Mouse (Mus musculus): ENCODE data around the gene Tcerg1l. TPM values are rescaled to one million over a fixed set of nuclear protein-coding genes. Genes with fewer than 3 reads are reported as not detected.

Gene Tcerg1l
- polyA plus RNA-seq, 1 experiment from 2014 or later: 6.5 TPM

GRCm38 (mm10) chr7:138337946-138338345 lies 59.6 kb downstream of the Tcerg1l start:
- no peaks in the 10 kb centered on the region for H3K9me3 ChIP-seq (ENCODE audit: control insufficient read depth, low read length)
- no peak overlapping the region for H3K9ac ChIP-seq (ENCODE audit: low read length)
- no peak overlapping the region for H3K4me3 ChIP-seq (ENCODE audit: low read depth, low read length)
- ATAC-seq (ENCODE audit: insufficient read depth, low FRiP score, low TSS enrichment): no peak
- H3K27ac ChIP-seq (ENCODE audit: low read depth, low read length): no peak overlapping the region
- H3K27me3 ChIP-seq (ENCODE audit: control insufficient read depth, insufficient read depth, low read length): no peaks in the 10 kb centered on the region
- no peaks in the 10 kb centered on the region for H3K4me1 ChIP-seq (ENCODE audit: control insufficient read depth, insufficient read depth, low read length)
- 34% methylated on average over 5 of the region's 5 CpGs for WGBS
- no peak for DNase-seq (ENCODE audit: low spot score)
- H3K36me3 ChIP-seq (ENCODE audit: control insufficient read depth, insufficient read depth, low read length): no peaks in the 10 kb centered on the region
- no peak overlapping the region for H3K4me2 ChIP-seq (ENCODE audit: low read depth)

GRCm38 (mm10) chr7:138332504-138333168 lies 64.9 kb downstream of the Tcerg1l start:
- H3K4me3 ChIP-seq (ENCODE audit: low read depth, low read length): no peak overlapping the region
- no peaks in the 10 kb centered on the region for H3K27me3 ChIP-seq (ENCODE audit: control insufficient read depth, insufficient read depth, low read length)
- H3K4me2 ChIP-seq (ENCODE audit: low read depth): no peak overlapping the region
- no peak overlapping the region for H3K9ac ChIP-seq (ENCODE audit: low read length)
- ATAC-seq (ENCODE audit: insufficient read depth, low FRiP score, low TSS enrichment) (no peak), DNase-seq (ENCODE audit: low spot score) (no peak)
- no peak overlapping the region for H3K27ac ChIP-seq (ENCODE audit: low read depth, low read length)
- H3K36me3 ChIP-seq (ENCODE audit: control insufficient read depth, insufficient read depth, low read length): no peaks in the 10 kb centered on the region
- no peaks in the 10 kb centered on the region for H3K9me3 ChIP-seq (ENCODE audit: control insufficient read depth, low read length)
- no peaks in the 10 kb centered on the region for H3K4me1 ChIP-seq (ENCODE audit: control insufficient read depth, insufficient read depth, low read length)
- WGBS: 92% methylated on average over 4 of the region's 4 CpGs

- ATAC-seq (ENCODE audit: insufficient read depth, low FRiP score, low TSS enrichment) (no peak), DNase-seq (ENCODE audit: low spot score) (no peak)
- H3K9me3 ChIP-seq (ENCODE audit: control insufficient read depth, low read length): no peaks in the 10 kb centered on the region
- H3K9ac ChIP-seq (ENCODE audit: low read length): no peak overlapping the region
- H3K4me3 ChIP-seq (ENCODE audit: low read depth, low read length): no peak overlapping the region
- no peaks in the 10 kb centered on the region for H3K27me3 ChIP-seq (ENCODE audit: control insufficient read depth, insufficient read depth, low read length)
- H3K36me3 ChIP-seq (ENCODE audit: control insufficient read depth, insufficient read depth, low read length): no peaks in the 10 kb centered on the region
- peaks cover 5% of the 10 kb centered on the region for H3K4me1 ChIP-seq (ENCODE audit: control insufficient read depth, insufficient read depth, low read length)
- 83% methylated on average over 3 of the region's 3 CpGs for whole genome bisulfite sequencing
- no peak overlapping the region for H3K4me2 ChIP-seq (ENCODE audit: low read depth)
- no peak overlapping the region for H3K27ac ChIP-seq (ENCODE audit: low read depth, low read length)
Measured at GRCm38 (mm10) chr7:138331266-138331665, 66.3 kb downstream of the Tcerg1l start.

GRCm38 (mm10) chr7:138328637-138329036 lies 68.9 kb downstream of the Tcerg1l start:
- DNase-seq (ENCODE audit: low spot score) (no peak), ATAC-seq (ENCODE audit: insufficient read depth, low FRiP score, low TSS enrichment) (no peak)
- no peak overlapping the region for H3K9ac ChIP-seq (ENCODE audit: low read length)
- WGBS: 72% methylated on average over 6 of the region's 6 CpGs
- no peaks in the 10 kb centered on the region for H3K27me3 ChIP-seq (ENCODE audit: control insufficient read depth, insufficient read depth, low read length)
- H3K9me3 ChIP-seq (ENCODE audit: control insufficient read depth, low read length): no peaks in the 10 kb centered on the region
- no peak overlapping the region for H3K27ac ChIP-seq (ENCODE audit: low read depth, low read length)
- no peaks in the 10 kb centered on the region for H3K36me3 ChIP-seq (ENCODE audit: control insufficient read depth, insufficient read depth, low read length)
- H3K4me1 ChIP-seq (ENCODE audit: control insufficient read depth, insufficient read depth, low read length): peaks cover 9% of the 10 kb centered on the region
- no peak overlapping the region for H3K4me3 ChIP-seq (ENCODE audit: low read depth, low read length)
- H3K4me2 ChIP-seq (ENCODE audit: low read depth): no peak overlapping the region

GRCm38 (mm10) chr7:138326760-138327159 lies 70.8 kb downstream of the Tcerg1l start:
- 9% methylated on average over 3 of the region's 3 CpGs for WGBS
- no peak overlapping the region for H3K9ac ChIP-seq (ENCODE audit: low read length)
- H3K4me1 ChIP-seq (ENCODE audit: control insufficient read depth, insufficient read depth, low read length): peaks cover 9% of the 10 kb centered on the region
- no peaks in the 10 kb centered on the region for H3K9me3 ChIP-seq (ENCODE audit: control insufficient read depth, low read length)
- no peaks in the 10 kb centered on the region for H3K36me3 ChIP-seq (ENCODE audit: control insufficient read depth, insufficient read depth, low read length)
- DNase-seq (ENCODE audit: low spot score): peak; percentile 45
- H3K27me3 ChIP-seq (ENCODE audit: control insufficient read depth, insufficient read depth, low read length): no peaks in the 10 kb centered on the region
- H3K4me2 ChIP-seq (ENCODE audit: low read depth): no peak overlapping the region
- H3K4me3 ChIP-seq (ENCODE audit: low read depth, low read length): no peak overlapping the region
- ATAC-seq (ENCODE audit: insufficient read depth, low FRiP score, low TSS enrichment): no peak
- H3K27ac ChIP-seq (ENCODE audit: low read depth, low read length): no peak overlapping the region

GRCm38 (mm10) chr7:138313733-138314132 lies 83.8 kb downstream of the Tcerg1l start:
- Histone ChIP-seq H3K27me3 (ENCODE audit: control insufficient read depth, insufficient read depth, low read length) (no peaks in the 10 kb centered on the region), H3K36me3 (ENCODE audit: control insufficient read depth, insufficient read depth, low read length) (no peaks in the 10 kb centered on the region), H3K9ac (ENCODE audit: low read length) (no peak overlapping the region), H3K4me3 (ENCODE audit: low read depth, low read length) (no peak overlapping the region), H3K4me1 (ENCODE audit: control insufficient read depth, insufficient read depth, low read length) (no peaks in the 10 kb centered on the region), H3K9me3 (ENCODE audit: control insufficient read depth, low read length) (no peaks in the 10 kb centered on the region), H3K4me2 (ENCODE audit: low read depth) (no peak overlapping the region), H3K27ac (ENCODE audit: low read depth, low read length) (no peak overlapping the region)
- WGBS: 100% methylated on average over 1 of the region's 1 CpGs
- DNase-seq (ENCODE audit: low spot score) (no peak), ATAC-seq (ENCODE audit: insufficient read depth, low FRiP score, low TSS enrichment) (no peak)

GRCm38 (mm10) chr7:138306126-138306525 lies 91.4 kb downstream of the Tcerg1l start:
- WGBS: 67% methylated on average over 3 of the region's 3 CpGs
- Histone ChIP-seq H3K4me2 (ENCODE audit: low read depth) (no peak overlapping the region), H3K4me3 (ENCODE audit: low read depth, low read length) (no peak overlapping the region), H3K9me3 (ENCODE audit: control insufficient read depth, low read length) (no peaks in the 10 kb centered on the region), H3K27ac (ENCODE audit: low read depth, low read length) (no peak overlapping the region), H3K36me3 (ENCODE audit: control insufficient read depth, insufficient read depth, low read length) (no peaks in the 10 kb centered on the region), H3K27me3 (ENCODE audit: control insufficient read depth, insufficient read depth, low read length) (no peaks in the 10 kb centered on the region), H3K4me1 (ENCODE audit: control insufficient read depth, insufficient read depth, low read length) (no peaks in the 10 kb centered on the region), H3K9ac (ENCODE audit: low read length) (no peak overlapping the region)
- ATAC-seq (ENCODE audit: insufficient read depth, low FRiP score, low TSS enrichment) (no peak), DNase-seq (ENCODE audit: low spot score) (no peak)

GRCm38 (mm10) chr7:138284790-138285189 lies 112.7 kb downstream of the Tcerg1l start:
- Histone ChIP-seq H3K27me3 (ENCODE audit: control insufficient read depth, insufficient read depth, low read length) (no peaks in the 10 kb centered on the region), H3K9me3 (ENCODE audit: control insufficient read depth, low read length) (no peaks in the 10 kb centered on the region), H3K4me1 (ENCODE audit: control insufficient read depth, insufficient read depth, low read length) (no peaks in the 10 kb centered on the region), H3K4me3 (ENCODE audit: low read depth, low read length) (no peak overlapping the region), H3K36me3 (ENCODE audit: control insufficient read depth, insufficient read depth, low read length) (no peaks in the 10 kb centered on the region), H3K27ac (ENCODE audit: low read depth, low read length) (no peak overlapping the region), H3K9ac (ENCODE audit: low read length) (no peak overlapping the region), H3K4me2 (ENCODE audit: low read depth) (no peak overlapping the region)
- ATAC-seq (ENCODE audit: insufficient read depth, low FRiP score, low TSS enrichment) (no peak), DNase-seq (ENCODE audit: low spot score) (no peak)
- WGBS: 88% methylated on average over 5 of the region's 5 CpGs

GRCm38 (mm10) chr7:138275263-138275662 lies 122.3 kb downstream of the Tcerg1l start:
- Histone ChIP-seq H3K9ac (ENCODE audit: low read length) (no peak overlapping the region), H3K27ac (ENCODE audit: low read depth, low read length) (no peak overlapping the region), H3K4me3 (ENCODE audit: low read depth, low read length) (no peak overlapping the region), H3K27me3 (ENCODE audit: control insufficient read depth, insufficient read depth, low read length) (no peaks in the 10 kb centered on the region), H3K9me3 (ENCODE audit: control insufficient read depth, low read length) (no peaks in the 10 kb centered on the region), H3K4me2 (ENCODE audit: low read depth) (no peak overlapping the region), H3K36me3 (ENCODE audit: control insufficient read depth, insufficient read depth, low read length) (no peaks in the 10 kb centered on the region), H3K4me1 (ENCODE audit: control insufficient read depth, insufficient read depth, low read length) (no peaks in the 10 kb centered on the region)
- no peak for ATAC-seq (ENCODE audit: insufficient read depth, low FRiP score, low TSS enrichment)
- WGBS: 62% methylated on average over 1 of the region's 1 CpGs
- no peak for DNase-seq (ENCODE audit: low spot score)

All from neural tube, embryonic 11.5 days (tissue).